Mouse (Mus musculus) forebrain, embryonic 15.5 days (tissue): ENCODE measurements around the gene Ccdc141. TPM values are rescaled to one million over a fixed set of nuclear protein-coding genes. Genes with fewer than 3 reads are reported as not detected.
A peak's percentile ranks its signal among the peaks of the same experiment; 100 is the strongest.
"Not testable (repeated sequence)": the region's sequence is repeated elsewhere in the genome, so short reads cannot be mapped to it uniquely, and the experiment has no call there.

Source experiments
- ATAC-seq: fragments of 200-750 bp; cut with Nextera tagmentation; replicated peaks from 2 replicates; pipeline ENCODE4 v1.8.0; 2017; ENCODE audit warnings: mild to moderate bottlenecking, moderate TSS enrichment, moderate library complexity
- H3K27ac ChIP-seq: fragments of 300-500 bp; sonication (generic); replicated peaks from 2 replicates; pipeline ENCODE4 v1.5.1; 2015; ENCODE audit warnings: mild to moderate bottlenecking, inconsistent platforms
- H3K27me3 ChIP-seq: fragments of 300-500 bp; sonication (generic); 2 replicates; pipeline ENCODE4 v1.6.1; 2015; ENCODE audit warnings: inconsistent platforms
- H3K36me3 ChIP-seq: fragments of 300-500 bp; sonication (generic); 2 replicates; pipeline ENCODE4 v1.6.1; 2015; ENCODE audit warnings: mild to moderate bottlenecking, inconsistent platforms
- H3K4me1 ChIP-seq: fragments of 300-500 bp; sonication (generic); 2 replicates; pipeline ENCODE4 v1.6.1; 2015; ENCODE audit warnings: inconsistent platforms
- H3K4me2 ChIP-seq: fragments of 300-500 bp; sonication (generic); replicated peaks from 2 replicates; pipeline ENCODE4 v1.6.1; 2015; ENCODE audit warnings: mild to moderate bottlenecking, inconsistent platforms
- H3K4me3 ChIP-seq: fragments of 300-500 bp; sonication (generic); 2 replicates; pipeline ENCODE4 v1.5.1; 2015; ENCODE audit warnings: mild to moderate bottlenecking, inconsistent platforms
- H3K9ac ChIP-seq: fragments of 300-500 bp; sonication (generic); replicated peaks from 2 replicates; pipeline ENCODE4 v1.6.1; 2015; ENCODE audit warnings: mild to moderate bottlenecking, inconsistent platforms
- H3K9me3 ChIP-seq: fragments of 300-500 bp; sonication (generic); 2 replicates; pipeline ENCODE4 v1.6.1; 2016; ENCODE audit warnings: inconsistent platforms
- WGBS: fragments of 180-500 bp; shearing (Covaris S2); methylation state at CpG from one replicate; pipeline ENCODE4 v1.1.7; 2015; ENCODE audit warnings: mixed read lengths; 5-methylcytosine and 5-hydroxymethylcytosine counted together
- polyA plus RNA-seq: library from polyadenylated mRNA; unstranded; fragments of >200 nt; fragmentation: Nextera tagmentation; extraction: Ambion mirVana; gene quantifications from 2 replicates; pipeline ENCODE4 v1.2.1, GENCODE M21; 2015

The Ccdc141 gene
- polyA plus RNA-seq, 1 experiment from 2014 or later, result 8.2 TPM

- Histone ChIP-seq H3K27ac (no peak overlapping the region), H3K9ac (no peak overlapping the region), H3K27me3 (no peaks in the 10 kb centered on the region), H3K4me3 (no peak overlapping the region), H3K9me3 (no peaks in the 10 kb centered on the region), H3K36me3 (no peaks in the 10 kb centered on the region), H3K4me2 (no peak overlapping the region), H3K4me1 (no peaks in the 10 kb centered on the region)
- ATAC-seq, result no peak
- WGBS, result 87% methylated on average over 4 of the region's 4 CpGs
These were observed 136.3 kb downstream of the Ccdc141 start for GRCm38 (mm10) chr2:77034112-77034511.

- no peak overlapping the region for H3K4me3 ChIP-seq
- H3K9ac ChIP-seq, result no peak overlapping the region
- no peaks in the 10 kb centered on the region for H3K9me3 ChIP-seq
- WGBS, result 81% methylated on average over 13 of the region's 13 CpGs
- H3K36me3 ChIP-seq, result no peaks in the 10 kb centered on the region
- no peak overlapping the region for H3K4me2 ChIP-seq
- no peak for ATAC-seq
- no peaks in the 10 kb centered on the region for H3K4me1 ChIP-seq
- H3K27me3 ChIP-seq, result no peaks in the 10 kb centered on the region
- H3K27ac ChIP-seq, result no peak overlapping the region
These were observed 136.9 kb downstream of the Ccdc141 start for GRCm38 (mm10) chr2:77033322-77034060.

GRCm38 (mm10) chr2:77020649-77021048 lies 149.8 kb downstream of the Ccdc141 start:
- Histone ChIP-seq H3K4me1 (no peaks in the 10 kb centered on the region; the same call in 1 of the 2 replicates), H3K4me3 (no peak overlapping the region), H3K36me3 (no peaks in the 10 kb centered on the region), H3K27ac (no peak overlapping the region), H3K4me2 (no peak overlapping the region), H3K9ac (no peak overlapping the region), H3K27me3 (no peaks in the 10 kb centered on the region), H3K9me3 (no peaks in the 10 kb centered on the region)
- ATAC-seq, result no peak
- WGBS, result 89% methylated on average over 2 of the region's 2 CpGs

GRCm38 (mm10) chr2:77017735-77018134 lies 152.7 kb downstream of the Ccdc141 start:
- Histone ChIP-seq H3K4me1 (no peaks in the 10 kb centered on the region; the same call in 1 of the 2 replicates), H3K27me3 (no peaks in the 10 kb centered on the region), H3K4me3 (no peak overlapping the region), H3K9me3 (no peaks in the 10 kb centered on the region), H3K4me2 (no peak overlapping the region), H3K36me3 (no peaks in the 10 kb centered on the region), H3K9ac (no peak overlapping the region), H3K27ac (no peak overlapping the region)
- ATAC-seq, result peak; percentile 58
- WGBS, result 50% methylated on average over 4 of the region's 4 CpGs

GRCm38 (mm10) chr2:77013449-77013848 lies 157.0 kb downstream of the Ccdc141 start:
- H3K9me3 ChIP-seq, H3K4me2 ChIP-seq, ATAC-seq, H3K36me3 ChIP-seq, H3K4me3 ChIP-seq, H3K27ac ChIP-seq, H3K9ac ChIP-seq, H3K4me1 ChIP-seq, H3K27me3 ChIP-seq: not testable (repeated sequence)
- 90% methylated on average over 6 of the region's 6 CpGs for WGBS

- Histone ChIP-seq H3K4me2 (no peak overlapping the region), H3K4me1 (no peaks in the 10 kb centered on the region), H3K9ac (no peak overlapping the region), H3K4me3 (no peak overlapping the region), H3K9me3 (no peaks in the 10 kb centered on the region), H3K36me3 (no peaks in the 10 kb centered on the region), H3K27me3 (no peaks in the 10 kb centered on the region), H3K27ac (no peak overlapping the region)
- ATAC-seq, result no peak
- 45% methylated on average over 5 of the region's 5 CpGs for WGBS
These were observed 158.5 kb downstream of the Ccdc141 start for GRCm38 (mm10) chr2:77011981-77012380.

GRCm38 (mm10) chr2:77007015-77007414 lies 163.4 kb downstream of the Ccdc141 start:
- Histone ChIP-seq H3K4me3 (no peak overlapping the region), H3K27me3 (no peaks in the 10 kb centered on the region), H3K36me3 (no peaks in the 10 kb centered on the region), H3K9ac (no peak overlapping the region), H3K27ac (no peak overlapping the region), H3K9me3 (no peaks in the 10 kb centered on the region), H3K4me2 (no peak overlapping the region), H3K4me1 (no peaks in the 10 kb centered on the region)
- ATAC-seq, result no peak
- 56% methylated on average over 7 of the region's 7 CpGs for WGBS

GRCm38 (mm10) chr2:77003148-77003547 lies 167.3 kb downstream of the Ccdc141 start:
- Histone ChIP-seq H3K9me3 (no peaks in the 10 kb centered on the region), H3K9ac (no peak overlapping the region), H3K4me3 (no peak overlapping the region), H3K4me2 (no peak overlapping the region), H3K27me3 (no peaks in the 10 kb centered on the region), H3K4me1 (no peaks in the 10 kb centered on the region), H3K36me3 (no peaks in the 10 kb centered on the region), H3K27ac (no peak overlapping the region)
- no peak for ATAC-seq
- 47% methylated on average over 2 of the region's 2 CpGs for WGBS

GRCm38 (mm10) chr2:76998351-76998750 lies 172.1 kb downstream of the Ccdc141 start:
- WGBS, result 72% methylated on average over 5 of the region's 5 CpGs
- Histone ChIP-seq H3K36me3 (no peaks in the 10 kb centered on the region), H3K9ac (no peak overlapping the region), H3K27me3 (no peaks in the 10 kb centered on the region), H3K4me1 (no peaks in the 10 kb centered on the region), H3K27ac (no peak overlapping the region), H3K4me2 (no peak overlapping the region), H3K4me3 (no peak overlapping the region), H3K9me3 (no peaks in the 10 kb centered on the region)
- ATAC-seq, result no peak

GRCm38 (mm10) chr2:76992493-76993201 lies 177.8 kb downstream of the Ccdc141 start:
- Histone ChIP-seq H3K4me2 (no peak overlapping the region), H3K9ac (no peak overlapping the region), H3K4me3 (no peak overlapping the region), H3K27ac (no peak overlapping the region; the same call in 1 of the 2 replicates), H3K36me3 (no peaks in the 10 kb centered on the region), H3K9me3 (no peaks in the 10 kb centered on the region), H3K4me1 (no peaks in the 10 kb centered on the region), H3K27me3 (no peaks in the 10 kb centered on the region)
- ATAC-seq, result peak; percentile 82
- 59% methylated on average over 5 of the region's 5 CpGs for WGBS

GRCm38 (mm10) chr2:76987317-76987716 lies 183.1 kb downstream of the Ccdc141 start:
- H3K27ac ChIP-seq, result no peak overlapping the region
- no peak overlapping the region for H3K4me2 ChIP-seq
- no peaks in the 10 kb centered on the region for H3K9me3 ChIP-seq
- H3K4me3 ChIP-seq, result no peak overlapping the region
- no peaks in the 10 kb centered on the region for H3K36me3 ChIP-seq
- ATAC-seq, result no peak
- H3K27me3 ChIP-seq, result no peaks in the 10 kb centered on the region
- no peaks in the 10 kb centered on the region for H3K4me1 ChIP-seq
- 92% methylated on average over 4 of the region's 4 CpGs for WGBS
- no peak overlapping the region for H3K9ac ChIP-seq

GRCm38 (mm10) chr2:76984384-76984783 lies 186.1 kb downstream of the Ccdc141 start:
- Histone ChIP-seq H3K27me3 (no peaks in the 10 kb centered on the region), H3K4me1 (no peaks in the 10 kb centered on the region), H3K36me3 (no peaks in the 10 kb centered on the region), H3K4me2 (no peak overlapping the region), H3K27ac (no peak overlapping the region), H3K4me3 (no peak overlapping the region), H3K9ac (no peak overlapping the region), H3K9me3 (no peaks in the 10 kb centered on the region)
- no peak for ATAC-seq
- 76% methylated on average over 5 of the region's 5 CpGs for WGBS
